Mouse (Mus musculus) forebrain, embryonic 13.5 days (tissue): ENCODE measurements at regions not wholly inside any gene's neighbourhood (a gene's known extent, or its start where the extent isn't known, plus 50 kb on each side); places are given as distances from the start of the nearest gene placed in this dataset.

ENCODE experiments used
- ATAC-seq: fragments of 200-750 bp; cut with Nextera tagmentation; 2 replicates; pipeline ENCODE4 v1.8.0; 2017
- H3K27ac ChIP-seq: fragments of 300-500 bp; sonication (generic); 2 replicates; pipeline ENCODE4 v1.5.1; 2015; ENCODE audit warnings: inconsistent platforms, mild to moderate bottlenecking, moderate library complexity
- H3K27me3 ChIP-seq: fragments of 300-500 bp; sonication (generic); 2 replicates; pipeline ENCODE4 v1.6.1; 2015; ENCODE audit warnings: mild to moderate bottlenecking, inconsistent platforms
- H3K36me3 ChIP-seq: fragments of 300-500 bp; sonication (generic); 2 replicates; pipeline ENCODE4 v1.6.1; 2015; ENCODE audit warnings: mild to moderate bottlenecking, inconsistent platforms; ENCODE audit not compliant: poor library complexity, severe bottlenecking
- H3K4me1 ChIP-seq: fragments of 300-500 bp; sonication (generic); 2 replicates; pipeline ENCODE4 v1.6.1; 2015; ENCODE audit warnings: inconsistent platforms
- H3K4me2 ChIP-seq: fragments of 300-500 bp; sonication (generic); 2 replicates; pipeline ENCODE4 v1.6.1; 2015; ENCODE audit warnings: inconsistent platforms, mild to moderate bottlenecking, moderate library complexity
- H3K4me3 ChIP-seq: fragments of 300-500 bp; sonication (generic); 2 replicates; pipeline ENCODE4 v1.5.1; 2015; ENCODE audit warnings: mild to moderate bottlenecking, inconsistent platforms
- H3K9ac ChIP-seq: fragments of 300-500 bp; sonication (generic); 2 replicates; pipeline ENCODE4 v1.6.1; 2015; ENCODE audit warnings: mild to moderate bottlenecking, inconsistent platforms
- H3K9me3 ChIP-seq: fragments of 300-500 bp; sonication (generic); replicated peaks from 2 replicates; pipeline ENCODE4 v1.6.1; 2016; ENCODE audit warnings: inconsistent platforms
- whole genome bisulfite sequencing: fragments of 180-500 bp; shearing (Covaris S2); methylation state at CpG from one replicate; pipeline ENCODE4 v1.1.7; 2015; 5-methylcytosine and 5-hydroxymethylcytosine counted together

DNA sequence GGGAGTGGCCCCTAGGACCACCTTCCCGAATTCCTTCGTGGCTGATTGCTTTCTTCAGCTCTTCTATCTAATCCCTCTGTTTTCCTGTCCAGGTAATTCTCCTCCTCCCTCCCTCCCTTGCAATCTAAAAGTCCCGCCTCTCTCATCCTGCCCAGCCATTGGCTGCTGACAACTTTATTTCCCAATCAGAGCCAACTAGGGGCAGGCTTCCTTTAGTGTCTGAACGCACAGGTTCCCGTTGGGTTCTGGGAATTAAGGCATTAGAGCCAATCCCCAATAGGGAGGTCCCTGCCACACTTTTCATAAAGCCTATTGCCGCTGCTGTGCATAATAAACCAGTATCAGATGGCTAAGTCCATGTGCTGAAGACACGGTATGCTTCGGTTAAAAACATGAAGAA is 78.5 kb upstream of the Runx3 start:
- Histone ChIP-seq H3K36me3 (no peaks in the 10 kb centered on the region), H3K9me3 (no peaks in the 10 kb centered on the region), H3K4me2 (no peak overlapping the region), H3K27ac (no peak overlapping the region), H3K4me3 (no peak overlapping the region), H3K4me1 (no peaks in the 10 kb centered on the region; the same call in 1 of the 2 replicates), H3K27me3 (no peaks in the 10 kb centered on the region), H3K9ac (no peak overlapping the region)
- 49% methylated on average over 8 of the region's 8 CpGs for WGBS
- no peak for ATAC-seq

DNA sequence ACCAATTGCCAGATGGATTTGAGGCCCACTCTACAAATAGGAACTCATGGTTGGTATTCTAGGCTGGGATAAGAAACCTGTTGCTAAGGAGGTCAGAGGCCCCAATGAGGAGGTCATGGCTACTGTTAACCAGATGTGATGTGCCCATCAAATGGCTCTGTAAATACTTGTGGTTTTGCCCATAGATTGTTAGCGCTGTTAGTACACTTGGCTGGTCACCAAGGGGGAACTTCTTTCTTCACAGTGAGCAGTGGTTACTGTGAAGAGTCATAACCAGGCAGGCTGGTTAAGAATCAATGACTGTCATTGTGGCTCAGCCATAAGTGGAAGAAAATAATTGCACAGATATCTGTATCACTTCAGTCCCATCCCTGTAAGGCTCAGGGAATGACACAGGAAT is 78.0 kb upstream of the Runx3 start:
- H3K27me3 ChIP-seq: no peaks in the 10 kb centered on the region
- H3K9ac ChIP-seq: no peak overlapping the region
- no peaks in the 10 kb centered on the region for H3K36me3 ChIP-seq
- no peaks in the 10 kb centered on the region; the same call in 1 of the 2 replicates for H3K4me1 ChIP-seq
- no peaks in the 10 kb centered on the region for H3K9me3 ChIP-seq
- no peak overlapping the region for H3K27ac ChIP-seq
- no peak overlapping the region for H3K4me3 ChIP-seq
- 97% methylated on average over 1 of the region's 1 CpGs for whole genome bisulfite sequencing
- H3K4me2 ChIP-seq: no peak overlapping the region
- no peak for ATAC-seq

DNA sequence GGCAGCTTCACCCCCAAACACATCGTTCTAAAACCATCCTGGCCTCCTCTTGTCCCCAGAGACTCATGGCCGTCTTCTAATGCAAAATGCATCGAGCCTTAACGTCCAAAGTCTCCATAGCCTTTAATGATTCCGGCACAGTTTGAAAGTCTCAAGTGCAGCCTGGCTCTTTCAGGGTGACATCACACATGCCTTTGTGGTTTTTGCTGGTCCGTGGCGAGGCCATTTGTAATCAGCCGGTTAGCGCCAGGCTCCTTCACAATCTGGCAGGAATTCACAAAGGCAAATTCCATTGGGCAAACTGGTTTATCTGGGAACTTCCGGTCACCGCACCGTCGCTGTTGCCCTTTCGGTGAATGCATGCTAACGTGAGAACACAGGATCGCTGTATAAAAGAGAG is 75.4 kb upstream of the Runx3 start:
- no peaks in the 10 kb centered on the region for H3K36me3 ChIP-seq
- H3K9ac ChIP-seq: no peak overlapping the region
- 64% methylated on average over 16 of the region's 16 CpGs for WGBS
- H3K9me3 ChIP-seq: no peaks in the 10 kb centered on the region
- no peak for ATAC-seq
- no peak overlapping the region for H3K4me2 ChIP-seq
- no peak overlapping the region for H3K27ac ChIP-seq
- no peak overlapping the region for H3K4me3 ChIP-seq
- no peaks in the 10 kb centered on the region; the same call in 1 of the 2 replicates for H3K4me1 ChIP-seq
- no peaks in the 10 kb centered on the region for H3K27me3 ChIP-seq

DNA sequence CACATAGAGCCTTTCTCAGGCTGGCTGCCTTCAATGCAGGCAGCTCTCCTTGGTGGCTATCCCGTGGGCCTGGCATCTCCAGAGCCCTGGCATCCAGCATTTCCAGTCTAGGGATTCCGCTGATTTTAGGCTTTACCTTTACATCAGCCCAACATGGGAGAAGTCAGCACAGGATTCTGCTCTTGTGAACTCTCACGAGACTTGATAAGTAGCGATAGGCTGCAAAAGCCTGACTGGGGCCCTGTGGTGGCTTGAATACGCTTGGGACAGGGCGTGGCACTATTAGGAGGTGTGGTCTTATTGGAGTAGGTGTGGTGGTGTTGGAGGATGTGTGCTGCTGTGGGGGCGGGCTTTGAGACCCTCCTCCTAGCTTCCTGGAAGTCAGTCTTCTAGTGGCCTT is 73.8 kb upstream of the Runx3 start:
- H3K4me1 ChIP-seq: no peaks in the 10 kb centered on the region; the same call in 1 of the 2 replicates
- H3K4me2 ChIP-seq: no peak overlapping the region
- H3K36me3 ChIP-seq: no peaks in the 10 kb centered on the region
- ATAC-seq: no peak
- no peak overlapping the region for H3K27ac ChIP-seq
- no peaks in the 10 kb centered on the region for H3K27me3 ChIP-seq
- no peaks in the 10 kb centered on the region for H3K9me3 ChIP-seq
- no peak overlapping the region for H3K4me3 ChIP-seq
- WGBS: 85% methylated on average over 7 of the region's 7 CpGs
- no peak overlapping the region for H3K9ac ChIP-seq

DNA sequence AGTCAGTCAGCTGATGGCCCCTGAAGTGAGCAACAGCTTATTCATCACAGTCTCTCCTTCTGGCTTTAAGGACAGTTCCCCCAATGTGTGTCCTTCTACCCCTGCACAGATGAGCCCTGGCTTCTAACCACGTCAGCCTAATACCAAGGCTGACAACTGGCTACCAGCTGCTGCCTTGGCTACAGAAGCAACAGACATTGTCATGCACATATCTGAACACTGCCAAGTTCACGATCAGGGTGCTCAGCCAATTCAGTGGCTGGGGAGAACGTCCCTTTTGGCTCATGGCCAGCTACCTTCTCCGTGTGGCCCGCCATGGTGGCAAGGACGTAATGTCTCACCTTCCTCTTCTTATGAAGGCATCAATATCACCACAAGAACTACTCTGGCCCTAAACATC is 73.2 kb upstream of the Runx3 start:
- Histone ChIP-seq H3K4me2 (no peak overlapping the region), H3K9me3 (no peaks in the 10 kb centered on the region), H3K27me3 (no peaks in the 10 kb centered on the region), H3K9ac (no peak overlapping the region), H3K36me3 (no peaks in the 10 kb centered on the region), H3K4me3 (no peak overlapping the region), H3K4me1 (no peaks in the 10 kb centered on the region; the same call in 1 of the 2 replicates), H3K27ac (no peak overlapping the region)
- no peak for ATAC-seq
- WGBS: 75% methylated on average over 6 of the region's 6 CpGs

DNA sequence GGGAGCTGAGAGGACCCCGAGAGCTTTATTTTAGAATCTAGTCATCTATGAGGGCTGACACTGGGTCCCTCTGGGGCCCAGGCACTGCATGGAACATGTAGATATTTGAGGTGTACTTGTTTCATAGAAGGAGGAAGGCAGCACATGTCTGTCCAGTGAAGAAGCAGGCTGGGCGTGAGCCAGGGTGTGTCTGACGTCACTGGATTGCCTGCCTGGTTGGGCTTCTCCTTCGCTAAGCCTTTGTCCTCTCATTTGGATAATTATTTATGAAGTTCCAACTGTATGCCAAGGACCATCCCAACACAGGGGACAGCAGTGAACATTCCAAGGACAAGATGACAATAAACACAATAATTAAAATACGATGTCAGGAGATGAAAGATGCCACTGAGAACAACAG is 72.7 kb upstream of the Runx3 start:
- H3K27me3 ChIP-seq: no peaks in the 10 kb centered on the region
- H3K27ac ChIP-seq: no peak overlapping the region
- WGBS: 88% methylated on average over 5 of the region's 5 CpGs

DNA sequence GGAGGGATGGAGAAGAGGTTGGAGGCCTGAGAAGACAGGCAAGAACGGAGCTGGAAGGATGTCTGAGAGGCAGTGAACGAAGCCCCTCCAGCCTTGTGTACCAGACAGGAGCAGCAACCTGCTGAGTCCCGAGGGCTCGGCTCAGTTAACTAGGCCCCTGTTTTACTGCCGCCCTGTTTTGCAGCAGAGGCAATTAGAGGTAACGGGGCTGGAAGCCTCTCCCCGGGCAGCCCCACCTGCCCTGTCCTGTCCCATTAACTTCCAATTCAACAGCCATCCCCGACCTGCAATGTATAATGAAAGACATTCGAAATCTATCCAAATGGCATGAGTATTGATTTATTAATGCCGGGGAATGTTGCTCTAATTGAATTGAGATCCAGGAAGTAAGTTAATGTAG is 70.5 kb upstream of the Runx3 start:
- H3K36me3 ChIP-seq: no peaks in the 10 kb centered on the region
- H3K27me3 ChIP-seq: no peaks in the 10 kb centered on the region
- ATAC-seq: no peak
- peaks cover 4% of the 10 kb centered on the region; the same call in 1 of the 2 replicates for H3K9me3 ChIP-seq
- H3K4me1 ChIP-seq: no peaks in the 10 kb centered on the region; the same call in 1 of the 2 replicates
- 59% methylated on average over 10 of the region's 10 CpGs for WGBS
- no peak overlapping the region for H3K4me3 ChIP-seq
- no peak overlapping the region for H3K9ac ChIP-seq
- H3K4me2 ChIP-seq: no peak overlapping the region
- H3K27ac ChIP-seq: no peak overlapping the region

More for the DNA sequence above, 72.7 kb upstream of the Runx3 start:
- no peak for ATAC-seq
- H3K9ac ChIP-seq: no peak overlapping the region
- no peak overlapping the region for H3K4me3 ChIP-seq
- H3K4me2 ChIP-seq: no peak overlapping the region
- H3K36me3 ChIP-seq: no peaks in the 10 kb centered on the region
- no peaks in the 10 kb centered on the region for H3K9me3 ChIP-seq
- H3K4me1 ChIP-seq: no peaks in the 10 kb centered on the region; the same call in 1 of the 2 replicates

DNA sequence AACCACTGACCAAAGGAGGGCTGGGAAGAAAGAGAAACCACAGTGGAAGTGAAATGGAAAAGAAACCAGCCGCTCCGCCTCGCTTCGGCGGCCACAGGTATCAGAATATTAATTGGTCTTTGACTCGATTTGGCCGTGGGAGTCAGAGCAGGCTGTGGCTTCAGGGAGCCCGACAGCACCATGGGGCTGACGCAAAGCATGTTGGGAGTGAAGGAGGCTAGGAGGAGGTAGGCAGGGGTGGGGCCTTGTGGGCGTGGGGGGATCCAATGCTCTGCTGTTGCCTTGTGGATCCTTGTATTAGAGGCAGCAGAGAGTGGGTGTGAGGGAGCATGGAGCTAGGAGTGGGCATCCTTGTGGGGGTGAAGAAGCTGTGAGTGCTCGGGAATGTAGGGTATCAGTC is 69.0 kb upstream of the Runx3 start:
- no peak for ATAC-seq
- Histone ChIP-seq H3K27me3 (no peaks in the 10 kb centered on the region), H3K4me1 (no peaks in the 10 kb centered on the region), H3K4me2 (no peak overlapping the region), H3K36me3 (no peaks in the 10 kb centered on the region), H3K9ac (no peak overlapping the region), H3K4me3 (no peak overlapping the region), H3K9me3 (peaks cover 4% of the 10 kb centered on the region; the same call in 1 of the 2 replicates), H3K27ac (no peak overlapping the region)
- WGBS: 78% methylated on average over 11 of the region's 11 CpGs

DNA sequence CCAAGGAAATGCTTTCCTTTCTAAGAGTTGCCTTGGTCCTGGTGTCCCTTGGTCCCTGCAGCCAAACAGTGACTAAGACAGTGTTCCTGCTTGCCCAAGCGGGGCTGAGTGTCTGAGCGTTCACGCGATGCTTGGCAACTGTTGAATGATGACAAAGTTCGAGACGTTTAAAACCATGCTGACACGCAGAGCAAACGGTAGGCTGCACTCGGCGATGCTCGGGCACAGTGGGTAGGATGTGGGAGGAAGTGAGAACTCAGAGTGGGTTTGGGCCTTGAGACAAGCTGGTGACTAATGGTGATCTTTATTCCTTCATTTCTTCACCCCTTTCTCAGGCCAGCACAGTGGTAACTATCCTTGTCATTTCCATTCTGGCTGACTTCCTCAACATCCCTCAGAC is 66.9 kb upstream of the Runx3 start:
- no peak for ATAC-seq
- H3K9me3 ChIP-seq: peaks cover 4% of the 10 kb centered on the region; the same call in 1 of the 2 replicates
- H3K36me3 ChIP-seq: no peaks in the 10 kb centered on the region
- H3K4me3 ChIP-seq: no peak overlapping the region
- 94% methylated on average over 11 of the region's 11 CpGs for WGBS
- no peak overlapping the region for H3K27ac ChIP-seq
- H3K9ac ChIP-seq: no peak overlapping the region
- no peak overlapping the region for H3K4me2 ChIP-seq
- no peaks in the 10 kb centered on the region for H3K4me1 ChIP-seq
- H3K27me3 ChIP-seq: no peaks in the 10 kb centered on the region

DNA sequence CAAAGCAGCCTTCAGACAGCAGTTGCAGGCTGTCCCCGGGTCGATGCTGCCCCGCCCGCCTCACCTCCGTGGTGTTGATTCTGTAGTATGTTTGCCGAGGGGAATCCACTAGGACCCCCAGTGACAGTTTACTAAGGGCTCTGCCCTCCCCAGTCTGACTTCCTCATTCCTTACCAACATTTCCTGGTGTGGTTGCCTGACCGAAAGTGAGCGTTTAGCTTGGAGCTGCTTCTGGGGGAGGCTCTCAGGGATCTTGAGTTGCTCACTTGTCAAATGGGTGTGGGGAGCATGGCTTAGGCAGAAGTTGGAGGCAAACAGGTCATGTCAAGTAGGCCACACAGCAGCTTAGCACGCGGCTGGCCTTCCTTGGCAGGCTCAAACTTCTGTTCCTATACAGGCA is 66.1 kb upstream of the Runx3 start:
- Histone ChIP-seq H3K27ac (no peak overlapping the region), H3K4me1 (no peaks in the 10 kb centered on the region), H3K36me3 (no peaks in the 10 kb centered on the region), H3K9ac (no peak overlapping the region), H3K4me2 (no peak overlapping the region), H3K27me3 (no peaks in the 10 kb centered on the region), H3K4me3 (no peak overlapping the region), H3K9me3 (peaks cover 4% of the 10 kb centered on the region; the same call in 1 of the 2 replicates)
- WGBS: 90% methylated on average over 10 of the region's 10 CpGs
- ATAC-seq: no peak

DNA sequence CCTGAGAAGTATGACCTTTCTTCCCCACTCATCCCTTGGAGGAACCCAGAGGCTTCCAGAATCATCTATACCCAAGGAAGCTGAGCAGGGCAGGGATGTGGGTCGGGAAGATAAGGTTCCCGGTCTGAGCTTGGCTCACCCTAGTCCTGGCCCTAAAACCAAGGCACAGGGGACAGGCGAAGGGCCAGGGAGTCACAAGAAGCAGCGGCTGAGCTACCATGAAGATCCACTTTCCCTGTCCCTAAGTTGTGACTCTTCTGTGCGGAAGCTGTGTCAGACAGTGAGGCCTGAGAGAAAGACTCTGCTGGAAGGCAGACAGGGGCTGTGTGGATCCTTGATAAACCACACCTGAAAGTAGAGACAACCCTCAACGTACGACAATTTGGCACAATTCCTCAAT is 64.1 kb upstream of the Runx3 start:
- Histone ChIP-seq H3K36me3 (no peaks in the 10 kb centered on the region), H3K9ac (no peak overlapping the region), H3K27me3 (no peaks in the 10 kb centered on the region), H3K9me3 (peaks cover 4% of the 10 kb centered on the region; the same call in 1 of the 2 replicates), H3K4me1 (no peaks in the 10 kb centered on the region), H3K4me3 (no peak overlapping the region), H3K4me2 (no peak overlapping the region), H3K27ac (no peak overlapping the region)
- WGBS: 88% methylated on average over 7 of the region's 7 CpGs
- no peak for ATAC-seq

DNA sequence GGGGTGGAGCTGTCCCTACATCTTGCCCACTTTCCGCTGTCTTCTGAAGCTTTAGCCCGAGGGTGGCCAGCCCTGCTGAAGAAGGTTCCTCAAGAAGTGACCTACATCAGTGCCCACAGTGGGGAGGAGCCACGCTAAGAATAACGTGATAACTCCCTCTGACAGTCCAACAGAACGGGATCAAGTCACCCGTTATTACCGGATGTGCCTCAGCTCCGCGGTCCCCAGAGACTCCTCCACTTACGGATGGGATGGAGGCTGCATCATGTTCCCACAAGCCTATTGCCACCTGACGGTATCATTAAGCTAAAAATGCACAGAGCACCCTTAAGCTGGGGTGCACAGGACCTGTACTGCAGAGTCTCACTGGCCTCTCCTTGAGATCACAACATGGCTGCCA is 63.2 kb upstream of the Runx3 start:
- Histone ChIP-seq H3K36me3 (no peaks in the 10 kb centered on the region), H3K4me3 (no peak overlapping the region), H3K27me3 (no peaks in the 10 kb centered on the region), H3K27ac (no peak overlapping the region), H3K9ac (no peak overlapping the region), H3K4me2 (no peak overlapping the region), H3K4me1 (no peaks in the 10 kb centered on the region), H3K9me3 (peaks cover 4% of the 10 kb centered on the region; the same call in 1 of the 2 replicates)
- 87% methylated on average over 11 of the region's 11 CpGs for WGBS
- no peak for ATAC-seq

DNA sequence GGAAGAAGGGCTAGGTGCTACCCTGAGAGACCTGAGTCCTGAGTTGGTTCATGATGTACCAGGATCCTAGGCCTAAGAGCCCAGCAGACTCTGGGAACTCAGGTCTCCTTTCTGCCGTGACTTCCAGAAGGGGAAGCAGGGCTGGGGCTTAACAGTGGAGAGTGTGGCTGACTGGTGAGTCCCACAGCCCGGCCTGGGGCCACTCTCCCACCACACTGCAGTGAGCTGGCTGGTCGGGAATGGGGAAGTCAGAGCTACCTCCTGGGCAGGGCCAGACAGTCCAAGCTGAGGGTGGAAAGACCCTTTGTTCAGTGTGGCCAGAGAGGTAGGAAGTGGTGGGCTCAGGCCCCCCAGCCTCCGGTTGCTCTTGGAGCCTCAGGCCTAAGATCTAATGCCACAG is 61.6 kb upstream of the Runx3 start:
- Histone ChIP-seq H3K4me3 (no peak overlapping the region), H3K27ac (no peak overlapping the region), H3K4me2 (no peak overlapping the region), H3K36me3 (no peaks in the 10 kb centered on the region), H3K4me1 (no peaks in the 10 kb centered on the region), H3K27me3 (no peaks in the 10 kb centered on the region), H3K9me3 (no peaks in the 10 kb centered on the region), H3K9ac (no peak overlapping the region)
- no peak for ATAC-seq
- WGBS: 80% methylated on average over 4 of the region's 4 CpGs
